ENCODE assay signal across 8 mouse cellular contexts in the genomic region with DNA sequence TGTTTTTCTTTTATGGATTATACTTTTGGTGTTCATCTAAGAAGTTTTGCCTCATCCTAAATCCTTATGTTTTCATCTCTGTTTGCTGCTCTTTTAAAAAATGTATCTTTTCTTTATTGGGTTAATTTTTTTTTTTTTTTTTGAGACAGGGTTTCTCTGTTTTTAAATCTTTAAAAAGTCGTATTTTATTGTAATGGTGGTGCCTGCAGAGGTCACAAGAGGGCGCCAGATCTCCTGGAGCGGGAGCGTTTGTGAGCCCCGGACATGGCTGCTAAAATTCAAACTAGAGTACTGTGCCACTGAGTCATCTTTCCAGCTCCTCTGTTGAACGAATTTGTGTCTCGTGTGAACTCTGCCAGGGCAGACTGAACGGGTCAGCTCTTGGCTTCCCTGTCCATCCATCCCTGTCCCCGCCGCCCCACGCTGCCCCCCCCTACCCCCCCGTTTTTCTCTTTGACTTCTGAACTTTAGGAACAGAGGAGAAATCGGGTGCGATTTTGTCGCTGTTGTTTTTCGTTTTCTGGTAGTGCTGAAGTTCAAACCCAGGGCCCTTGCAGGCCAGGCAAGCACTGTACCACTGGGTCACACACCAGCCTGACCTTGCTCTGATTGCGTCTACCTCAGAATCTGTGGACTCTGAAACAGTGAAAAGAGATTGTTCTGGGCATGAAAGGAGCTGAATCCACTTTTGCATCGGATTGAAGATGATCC. TPM values are rescaled to one million over a fixed set of nuclear protein-coding genes. Genes with fewer than 3 reads are reported as not detected.
DNase-seq lines count a peak whose midpoint lies in the region; ATAC-seq lines count a peak whose summit lies in the region.

No protein-coding gene starts in this region.

- H3K4me1 ChIP-seq in forebrain, embryonic 14.5 days (ENCODE audit: control insufficient read depth, insufficient read depth, low read length), result no peaks in the 10 kb centered on the region
- H3K4me1 ChIP-seq in hindbrain, embryonic 10.5 days (replicated peaks), result peaks cover 17% of the 10 kb centered on the region

- H3K9me3 ChIP-seq in forebrain, embryonic 14.5 days (replicated peaks; ENCODE audit: control insufficient read depth, low read length), result no peaks in the 10 kb centered on the region
- H3K9me3 ChIP-seq in hindbrain, embryonic 10.5 days, result no peaks in the 10 kb centered on the region

- H3K27me3 ChIP-seq in forebrain, embryonic 14.5 days (replicated peaks; ENCODE audit: control insufficient read depth, insufficient read depth, low read length), result no peaks in the 10 kb centered on the region
- H3K27me3 ChIP-seq in hindbrain, embryonic 10.5 days (ENCODE audit: insufficient read depth, poor library complexity, severe bottlenecking), result peaks cover 19% of the 10 kb centered on the region

- H3K36me3 ChIP-seq in forebrain, embryonic 14.5 days (ENCODE audit: control insufficient read depth, insufficient read depth, low read length), result no peaks in the 10 kb centered on the region
- no peaks in the 10 kb centered on the region for H3K36me3 ChIP-seq in hindbrain, embryonic 10.5 days

- WGBS in forebrain, embryonic 14.5 days, result 18% methylated on average over 18 of the region's 18 CpGs
- 15% methylated on average over 18 of the region's 18 CpGs for WGBS in hindbrain, embryonic 10.5 days

- H3K4me2 ChIP-seq in forebrain, embryonic 14.5 days (ENCODE audit: low read length), result peak overlapping the region; percentile 40

- no peak overlapping the region for H3K27ac ChIP-seq in forebrain, embryonic 14.5 days (ENCODE audit: low read depth, low read length)
- H3K27ac ChIP-seq in hindbrain, embryonic 10.5 days, result peak overlapping the region; percentile 77

- DNase-seq in MEL-GATA-1-ER (ENCODE audit: extremely low read depth, low read depth), result peak; percentile 6
- peak; percentile 23 for DNase-seq in c-Kit-positive CD71-positive TER-119-negative erythroid progenitor cells, embryonic 14.5 days (ENCODE audit: low read depth)
- peak; percentile 75 for DNase-seq in forebrain, embryonic 14.5 days (ENCODE audit: low spot score)
- peak; percentile 64 for DNase-seq in hindbrain, embryonic 10.5 days (ENCODE audit: low spot score)
- peak; percentile 73 to 78 for DNase-seq in layer of hippocampus, postnatal 10 days (ENCODE audit: low spot score in 2 of 2)
- DNase-seq in lung, postnatal 25 days (ENCODE audit: low spot score), result peak; percentile 35
- DNase-seq in retina, embryonic 14.5 days (ENCODE audit: low spot score), result peak; percentile 82

- peak; percentile 50; the same call in 1 of the 2 replicates for ATAC-seq in forebrain, embryonic 14.5 days
- ATAC-seq in erythroid progenitor cell, adult 5-6 weeks (replicated peaks; ENCODE audit: low FRiP score, poor library complexity, severe bottlenecking), result no peak

- H3K9ac ChIP-seq in forebrain, embryonic 14.5 days (ENCODE audit: low read length), result no peak overlapping the region; the same call in 1 of the 2 replicates

- H3K4me3 ChIP-seq in forebrain, embryonic 14.5 days (ENCODE audit: low read depth, low read length), result peak overlapping the region; percentile 18; the same call in 1 of the 2 replicates
- H3K4me3 ChIP-seq in hindbrain, embryonic 10.5 days, result peak overlapping the region; percentile 40

RNA-seq across cellular contexts. Expression of a gene that starts 3.3 kb away (rescaled TPM):
- polyA plus RNA-seq in forebrain, embryonic 14.5 days (2014; fragmentation: Nextera tagmentation; extraction: Ambion mirVana), result 0.80 and 0.83 TPM in 2 replicates
- 0.75 and 0.81 TPM in 2 replicates for polyA plus RNA-seq in hindbrain, embryonic 10.5 days (2016; fragmentation: Nextera tagmentation; extraction: Ambion mirVana)
- under 1 TPM; 0.53 to 0.58 TPM for total RNA-seq in layer of hippocampus, postnatal 10 days (2021)
- 13.7 TPM in 1 of 2 replicates, not detected in the other for total RNA-seq in erythroid progenitor cell, adult 5-6 weeks (2015; ENCODE audit: low replicate concordance)
- total RNA-seq in erythroid progenitor cell, adult 5-6 weeks (2017; ENCODE audit: low replicate concordance), result 0.13 TPM in 1 of 2 replicates, not detected in the other

RNA-seq across cellular contexts. Expression of a gene that starts 34.0 kb away (rescaled TPM):
- polyA plus RNA-seq in forebrain, embryonic 14.5 days (2014; fragmentation: Nextera tagmentation; extraction: Ambion mirVana), result 54.7 and 65.0 TPM in 2 replicates
- polyA plus RNA-seq in hindbrain, embryonic 10.5 days (2016; fragmentation: Nextera tagmentation; extraction: Ambion mirVana), result 69.7 and 79.3 TPM in 2 replicates
- 10 to 100 TPM; 24.5 to 34.2 TPM for total RNA-seq in layer of hippocampus, postnatal 10 days (2021)
- 4.2 and 21.6 TPM in 2 replicates for total RNA-seq in erythroid progenitor cell, adult 5-6 weeks (2015; ENCODE audit: low replicate concordance)
- total RNA-seq in erythroid progenitor cell, adult 5-6 weeks (2017; ENCODE audit: low replicate concordance), result 0.45 and 6.3 TPM in 2 replicates

RNA-seq across cellular contexts. Expression of a gene that starts 53.0 kb away (rescaled TPM):
- polyA plus RNA-seq in forebrain, embryonic 14.5 days (2014; fragmentation: Nextera tagmentation; extraction: Ambion mirVana), result not detected in 2 replicates
- not detected in 2 replicates for polyA plus RNA-seq in hindbrain, embryonic 10.5 days (2016; fragmentation: Nextera tagmentation; extraction: Ambion mirVana)
- total RNA-seq in layer of hippocampus, postnatal 10 days (2021), result not detected
- not detected in 2 replicates for total RNA-seq in erythroid progenitor cell, adult 5-6 weeks (2015; ENCODE audit: low replicate concordance)
- not detected in 2 replicates for total RNA-seq in erythroid progenitor cell, adult 5-6 weeks (2017; ENCODE audit: low replicate concordance)

Comparison
In these comparisons a context has a peak if more than half of its experiments do, and no peak if none do; other contexts are left out.
1. DNase-seq: peak in every context shown above with its lines; median percentile 82 in retina, embryonic 14.5 days; 76 in layer of hippocampus, postnatal 10 days; 75 in forebrain, embryonic 14.5 days; 64 in hindbrain, embryonic 10.5 days; 35 in lung, postnatal 25 days; 23 in c-Kit-positive CD71-positive TER-119-negative erythroid progenitor cells, embryonic 14.5 days; 6 in MEL-GATA-1-ER.